8 mouse cellular contexts compared by ENCODE assay signal in the genomic region with DNA sequence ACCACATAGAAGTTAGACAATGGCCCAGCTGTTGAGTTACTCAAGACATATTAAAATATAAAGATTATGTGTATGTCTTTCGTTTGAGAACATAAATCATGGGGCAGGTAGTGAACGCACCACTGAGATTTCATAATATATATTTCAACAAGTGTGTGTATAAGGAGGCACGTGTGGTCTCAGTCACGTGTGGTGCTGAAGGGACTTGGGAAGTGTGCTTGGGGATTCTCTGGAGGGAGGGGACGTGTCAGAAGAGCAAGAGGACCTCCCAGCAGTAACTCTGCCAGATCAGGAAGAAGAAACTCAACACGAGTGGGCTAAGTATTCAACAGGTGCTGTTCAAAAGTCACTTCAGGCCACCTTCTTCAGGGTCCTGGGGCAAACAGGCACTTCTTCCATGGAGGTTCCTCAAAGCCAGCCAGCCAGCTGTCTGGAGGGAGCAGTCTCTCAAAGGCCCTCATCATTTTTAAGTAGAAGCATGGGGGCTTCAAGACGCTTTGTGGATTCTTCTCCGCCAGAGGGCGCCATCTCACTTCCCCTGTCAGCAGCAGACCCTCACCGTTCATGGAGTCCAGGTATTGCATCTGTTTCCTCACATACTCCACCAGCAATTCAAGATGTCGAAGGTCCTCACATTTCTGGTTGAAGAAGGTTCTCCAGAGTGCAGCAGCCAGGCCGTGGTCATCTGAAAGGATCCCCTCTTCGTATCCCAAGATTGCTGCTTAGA.
DNase-seq lines count a peak whose midpoint lies in the region; TF ChIP-seq lines count a peak whose summit lies in the region.
"Had no signal": no experiment of that assay in that cellular context is flagged by ENCODE, and none has a peak within 500 bp of the region (broad histone marks: within the 10 kb centered on the region; RNA-seq: fewer than 3 reads in every experiment).

No protein-coding gene starts in this region.

- H3K9ac ChIP-seq in ES-E14 (ENCODE audit: insufficient read depth, low read depth, low read length, poor library complexity, severe bottlenecking) = no peak overlapping the region
- H3K9ac ChIP-seq: heart, embryonic 15.5 days had no signal

- H3K36me3 ChIP-seq in ES-E14 (ENCODE audit: control insufficient read depth, insufficient read depth, low read length, poor library complexity, severe bottlenecking) = no peaks in the 10 kb centered on the region
- H3K36me3 ChIP-seq: heart, embryonic 15.5 days had no signal

- in situ Hi-C loops in ES-E14 (cut with MboI; ENCODE audit: low sequenced_read_pairs in 2 of 2, unreplicated experiment in 2 of 2) = loop anchor here (5.0 kb wide), 2 partner anchors 128 to 237 kb away; no protein-coding TSS in a partner anchor

- no peaks in the 10 kb centered on the region for H3K9me3 ChIP-seq in ES-E14 (ENCODE audit: control insufficient read depth, insufficient read depth, low read depth, low read length)

- DNase-seq in layer of hippocampus, adult 11-12 months (ENCODE audit: low spot score) = peak; percentile 9
- DNase-seq in layer of hippocampus, adult 9-10 months (ENCODE audit: low spot score) = no peak
- peak; percentile 77 for DNase-seq in ES-E14 (ENCODE audit: low read depth, low spot score)
- DNase-seq in ZHBTc4 (ENCODE audit: low read depth, low spot score) = peak; percentile 85
- peak; percentile 65 for DNase-seq in forelimb bud, embryonic 11.5 days (ENCODE audit: low read depth, low spot score)
- peak; percentile 75 for DNase-seq in mesoderm, embryonic 11.5 days (ENCODE audit: low read depth, low spot score)
- no peak for DNase-seq in frontal cortex, postnatal 14 days (ENCODE audit: low spot score in 2 of 2)

- H3K4me3 ChIP-seq in ES-E14 (ENCODE audit: insufficient read depth in 1 of 2, low read depth in 1 of 2, low read length in 2 of 2, poor library complexity in 1 of 2, severe bottlenecking in 1 of 2) = no peak overlapping the region
- H3K4me3 ChIP-seq: heart, embryonic 15.5 days had no signal

- no peaks in the 10 kb centered on the region for H3K4me1 ChIP-seq in ES-E14 (ENCODE audit: control insufficient read depth in 2 of 2, insufficient read depth in 2 of 2, low read length in 2 of 2, poor library complexity in 1 of 2)
- H3K4me1 ChIP-seq: heart, embryonic 15.5 days had no signal

- no peak overlapping the region for H3K27ac ChIP-seq in ES-E14 (ENCODE audit: insufficient read depth, low read depth, low read length, poor library complexity, severe bottlenecking)
- H3K27ac ChIP-seq: heart, embryonic 15.5 days had no signal

TF ChIP-seq in ES-E14, 5 proteins besides CTCF, POLR2A, EP300 and RAD21:
- no peak for TF ChIP-seq ZNF384 (IDR thresholded peaks at IDR 0.05; ENCODE audit: low read depth, low read length)
- TF ChIP-seq MAFK (IDR thresholded peaks at IDR 0.05; ENCODE audit: insufficient read depth, low read depth, low read length) = no peak
- peak; percentile 80; the same call in 1 of the 2 replicates for TF ChIP-seq ZC3H11A (IDR thresholded peaks at IDR 0.05; ENCODE audit: borderline replicate concordance, low read depth, low read length)
- no peak for TF ChIP-seq CHD2 (IDR thresholded peaks at IDR 0.05; ENCODE audit: low read depth, low read length)
- no peak for TF ChIP-seq HCFC1 (IDR thresholded peaks at IDR 0.05; ENCODE audit: borderline replicate concordance, insufficient read depth, low read length)

Comparison
In these comparisons a context has a peak if more than half of its experiments do, and no peak if none do; other contexts are left out.
1. DNase-seq: peak in layer of hippocampus, adult 11-12 months (single experiment), ES-E14 (single experiment), ZHBTc4 (single experiment), forelimb bud, embryonic 11.5 days (single experiment) and mesoderm, embryonic 11.5 days (single experiment); none in layer of hippocampus, adult 9-10 months (single experiment) and frontal cortex, postnatal 14 days (0 of 2).